Mouse (Mus musculus) granulocyte monocyte progenitor cell, adult 5-6 weeks (primary cell): ENCODE results near the gene Pla2g10. TPM values are rescaled to one million over a fixed set of nuclear protein-coding genes. Genes with fewer than 3 reads are reported as not detected.

Experiments
- total RNA-seq, 2 experiments: library from RNA; stranded (forward) in 1 of 2; stranded (reverse) in 1 of 2; fragments of 200-712, 200-1000 nt in 1 of 2; fragments of >200 nt in 1 of 2; fragmentation: Nextera tagmentation in 1 of 2; gene quantifications; 2 replicates each; pipeline ENCODE4 v1.2.3; 2014 to 2017

Gene Pla2g10
- total RNA-seq, 2 experiments from 2014 or later: not detected

Other genes starting within 250 kb of the Pla2g10 start
- gene Parn, start 62.8 kb downstream of the Pla2g10 start, total RNA-seq (2014; fragmentation: Nextera tagmentation): 18.8 and 32.3 TPM in 2 replicates
- gene Parn, start 62.8 kb downstream of the Pla2g10 start, total RNA-seq (2017): 49.3 and 55.0 TPM in 2 replicates
- 48.1 and 52.9 TPM in 2 replicates for gene Bfar, start 59.1 kb downstream of the Pla2g10 start, total RNA-seq (2014; fragmentation: Nextera tagmentation)
- gene Bfar, start 59.1 kb downstream of the Pla2g10 start, total RNA-seq (2017): 49.8 and 65.2 TPM in 2 replicates
- gene 3110001I22Rik, start 59.1 kb downstream of the Pla2g10 start, total RNA-seq (2014; fragmentation: Nextera tagmentation): 10.4 and 21.6 TPM in 2 replicates
- gene 3110001I22Rik, start 59.1 kb downstream of the Pla2g10 start, total RNA-seq (2017): 23.8 and 25.2 TPM in 2 replicates
- 24.4 and 27.6 TPM in 2 replicates for gene Rrn3, start 49.7 kb upstream of the Pla2g10 start, total RNA-seq (2014; fragmentation: Nextera tagmentation)
- gene Rrn3, start 49.7 kb upstream of the Pla2g10 start, total RNA-seq (2017): 39.9 and 45.5 TPM in 2 replicates
- gene Ntan1, start 87.9 kb upstream of the Pla2g10 start, total RNA-seq (2014; fragmentation: Nextera tagmentation): 61.4 and 76.5 TPM in 2 replicates
- gene Ntan1, start 87.9 kb upstream of the Pla2g10 start, total RNA-seq (2017): 51.9 and 56.2 TPM in 2 replicates
- gene Pdxdc1, start 172.1 kb upstream of the Pla2g10 start, total RNA-seq (2014; fragmentation: Nextera tagmentation): 48.3 and 52.0 TPM in 2 replicates
- 67.8 and 71.6 TPM in 2 replicates for gene Pdxdc1, start 172.1 kb upstream of the Pla2g10 start, total RNA-seq (2017)
- gene Mpv17l, start 172.2 kb upstream of the Pla2g10 start, total RNA-seq (2014; fragmentation: Nextera tagmentation): not detected in 2 replicates
- 0.65 TPM in 1 of 2 replicates, not detected in the other for gene Mpv17l, start 172.2 kb upstream of the Pla2g10 start, total RNA-seq (2017)